Mouse (Mus musculus) lung, adult 2 months (tissue): ENCODE results near the gene Rarb.

Experiments used
- CTCF ChIP-seq: fragments of 200-500 bp; IDR thresholded peaks from 2 replicates; pipeline ENCODE4 v1.5.1; 2011; ENCODE audit warnings: mild to moderate bottlenecking, low read length, control low read depth; ENCODE audit not compliant: insufficient read depth
- POLR2A ChIP-seq: fragments of 200-500 bp; IDR thresholded peaks from 2 replicates; pipeline ENCODE4 v1.6.1; 2011; ENCODE audit warnings: low read depth, mild to moderate bottlenecking, control low read depth, low read length, borderline replicate concordance; ENCODE audit errors: extremely low read depth

- TF ChIP-seq POLR2A (no peak), CTCF (no peak)
Observed at GRCm38 (mm10) chr14:16737781-16738180, 81.2 kb downstream of the Rarb start.
